Mouse (Mus musculus) kidney, adult 18-20 months (tissue): ENCODE measurements around the gene BC005537.
A peak's percentile ranks its signal among the peaks of the same experiment; 100 is the strongest.
"Not testable (repeated sequence)": the region's sequence is repeated elsewhere in the genome, so short reads cannot be mapped to it uniquely, and the experiment has no call there.

Experiments
- DNase-seq: peaks from one replicate; pipeline ENCODE4 v3.0.0; 2021

The BC005537 gene

DNA sequence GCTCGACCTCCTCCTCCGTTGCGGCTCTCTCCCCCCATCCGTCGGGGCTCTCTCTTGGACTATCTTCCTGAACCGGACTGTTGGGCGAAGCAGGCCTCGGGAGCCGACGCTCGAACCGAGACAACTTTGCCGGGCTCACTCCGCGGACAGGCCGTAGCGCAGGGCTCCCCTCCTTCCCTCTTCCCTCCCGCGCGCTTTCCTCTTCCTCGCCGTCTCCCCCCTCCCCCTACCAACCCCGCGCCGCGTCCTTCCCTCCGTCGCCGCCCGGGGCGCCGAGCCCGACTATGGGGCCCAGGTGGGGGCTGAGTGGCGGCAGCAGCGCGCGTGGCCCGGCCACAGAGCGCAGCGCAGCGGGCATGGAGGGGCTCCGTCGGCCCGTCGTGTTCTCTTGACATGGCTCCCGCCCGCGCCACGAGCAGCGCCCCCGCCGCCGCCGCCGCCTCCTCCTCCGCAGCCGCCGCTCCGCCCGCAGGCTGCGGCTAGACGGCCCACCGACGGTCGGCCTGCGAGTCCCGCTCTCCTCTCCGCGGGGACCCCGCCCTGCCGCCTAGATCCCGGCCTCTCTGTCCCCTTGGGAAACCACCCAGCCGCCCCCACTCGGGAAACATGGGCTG, at the start of gene BC005537:
Gene BC005537 (plus strand): TSS at position 350 of the 614 bp plus-strand sequence.
- DNase-seq: no peak

DNA sequence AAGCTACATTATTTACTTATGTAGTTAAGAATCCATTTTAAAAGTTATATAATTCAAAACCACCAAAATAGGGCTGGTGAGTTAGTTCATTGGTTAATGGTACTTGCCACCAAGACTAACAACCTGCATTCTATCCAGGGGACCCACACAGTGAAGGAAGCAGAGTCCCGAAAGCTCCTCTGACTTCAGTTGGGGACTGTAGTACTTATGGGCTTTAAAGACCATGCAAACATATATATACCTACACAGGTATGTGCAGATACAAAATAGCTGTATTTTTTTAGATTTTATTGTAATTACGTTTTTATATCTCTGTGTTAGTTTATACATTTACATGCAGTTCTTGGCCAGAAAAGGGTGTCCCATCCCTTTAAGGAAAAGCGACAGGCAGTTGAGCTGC, 44.7 kb upstream of the BC005537 start:
- no peak for DNase-seq

DNA sequence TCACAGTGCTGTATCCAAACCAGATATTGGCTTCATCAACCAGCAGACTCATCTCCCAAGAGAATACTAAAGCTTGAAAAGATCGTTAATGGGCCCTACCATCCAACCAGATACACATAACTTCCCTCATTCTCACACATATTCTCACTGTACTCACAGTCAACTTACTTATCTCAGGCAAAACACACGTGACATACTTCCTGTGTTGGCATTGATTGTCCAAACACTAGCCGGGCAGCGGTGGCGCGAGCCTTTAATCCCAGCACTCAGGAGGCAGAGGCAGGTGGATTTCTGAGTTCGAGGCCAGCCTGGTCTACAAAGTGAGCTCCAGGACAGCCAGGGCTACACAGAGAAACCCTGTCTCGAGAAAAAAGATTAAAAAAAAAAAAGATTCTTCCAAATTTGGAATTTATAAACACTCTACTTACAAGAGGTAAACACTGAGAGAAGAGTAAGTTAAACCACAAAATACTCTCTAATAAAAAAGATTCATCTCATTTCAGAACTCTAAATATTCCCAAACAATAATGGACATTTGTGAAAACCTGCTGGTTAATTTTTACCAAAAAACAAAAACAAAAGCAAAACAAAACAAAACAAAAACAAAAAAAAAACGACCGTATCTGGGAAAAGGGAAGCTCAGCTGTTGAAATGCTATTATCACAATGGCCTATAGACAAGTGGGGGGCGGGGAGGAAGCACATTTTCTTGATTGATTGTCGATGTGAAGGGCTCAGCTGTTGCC, 43.5 kb upstream of the BC005537 start:
- DNase-seq: no peak

DNA sequence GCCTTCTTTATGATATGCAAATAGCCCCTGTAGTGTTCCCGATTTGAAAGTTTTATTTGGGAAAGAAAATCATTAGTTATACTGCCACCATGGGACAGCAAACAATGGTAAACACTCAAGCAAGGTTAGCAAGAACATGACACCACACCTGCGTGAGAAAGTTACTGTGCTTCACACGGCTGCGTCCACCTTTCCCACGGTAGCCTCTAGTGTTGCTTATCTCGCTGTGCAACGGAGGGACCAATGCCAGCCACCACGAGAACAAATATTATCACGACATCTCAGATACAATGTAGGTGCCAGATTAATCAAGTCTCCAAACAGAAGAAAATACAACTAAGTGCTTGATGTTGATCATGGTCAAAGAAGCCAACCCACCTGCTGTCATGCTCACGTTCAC, 42.0 kb upstream of the BC005537 start:
- no peak for DNase-seq

DNA sequence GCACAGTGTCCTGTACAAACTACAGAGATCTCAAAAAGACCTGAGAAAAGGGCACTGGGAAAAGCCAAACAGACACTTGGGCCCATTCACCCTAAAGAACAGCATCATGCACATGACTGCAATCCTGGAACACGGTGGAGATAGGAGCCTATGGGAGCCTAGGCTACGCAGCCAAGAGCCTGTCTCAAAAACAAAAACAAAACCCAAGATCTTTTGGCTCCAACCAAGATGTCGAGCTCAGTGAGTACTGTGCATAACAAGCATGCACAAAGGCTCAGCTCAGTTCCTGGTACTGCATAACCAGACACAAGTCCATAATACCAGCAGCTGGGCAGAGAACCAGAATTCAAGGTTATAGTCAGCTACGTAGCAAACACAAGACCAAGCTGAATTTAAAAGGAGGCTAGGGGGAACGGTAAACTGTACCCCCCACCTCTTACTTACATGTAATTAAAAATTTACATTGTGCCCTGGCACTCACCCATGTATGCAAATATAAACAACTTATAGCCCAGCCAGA, 41.0 kb upstream of the BC005537 start:
- DNase-seq: no peak

DNA sequence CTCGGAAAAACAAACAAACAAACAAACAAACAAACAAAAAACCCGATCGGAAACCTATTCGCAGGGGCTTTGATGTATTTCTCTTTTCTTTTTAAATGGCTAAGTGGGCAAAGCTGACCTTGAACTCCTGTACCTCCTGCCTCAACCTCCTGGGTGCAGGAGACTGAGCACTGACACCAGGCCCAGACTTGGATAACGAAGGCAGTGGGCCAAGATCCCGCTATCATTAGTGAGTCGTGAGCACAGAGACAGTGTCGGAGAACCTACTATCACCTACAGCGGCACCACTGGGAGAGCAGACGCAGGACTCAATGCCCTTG, 40.4 kb upstream of the BC005537 start:
- DNase-seq: no peak

DNA sequence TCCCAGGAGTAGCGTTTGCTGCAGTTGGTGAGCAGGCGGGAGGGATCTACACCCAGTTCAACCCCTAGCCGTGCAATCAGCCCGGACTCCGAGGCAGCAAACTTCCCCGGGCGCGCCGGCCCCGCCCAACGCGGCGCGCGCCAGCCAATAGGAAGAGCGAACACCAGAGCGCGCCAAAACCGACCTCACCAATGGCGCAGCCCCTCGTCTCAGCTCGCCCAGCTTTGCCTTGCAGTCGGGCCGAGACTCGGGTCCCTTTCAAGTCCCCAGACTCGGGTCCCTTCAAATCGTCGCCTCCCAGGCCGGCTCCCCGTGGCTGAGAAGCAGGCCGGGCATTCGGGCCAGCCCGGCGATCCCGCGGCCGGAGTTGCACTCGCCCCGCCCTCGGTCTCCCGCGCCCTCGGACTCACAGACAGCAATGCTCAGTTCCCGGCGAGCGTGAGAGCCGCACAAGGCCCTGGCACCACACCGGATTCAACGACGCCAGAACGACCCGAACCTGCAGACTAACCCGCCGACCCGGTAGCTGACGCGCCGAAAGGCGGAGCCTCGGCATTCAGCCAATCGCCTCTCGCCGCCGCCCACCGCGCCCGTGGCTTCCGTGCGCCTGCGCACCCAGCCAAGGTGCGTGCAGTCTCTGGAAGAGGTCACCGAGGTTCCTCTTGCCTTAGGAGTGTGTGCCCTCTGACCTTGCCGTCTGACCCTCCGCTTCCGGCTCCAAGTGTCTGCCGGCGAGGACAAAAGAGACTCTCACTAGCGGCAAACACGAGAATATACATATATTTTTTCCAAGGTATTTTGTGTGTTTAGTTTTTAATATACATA, 39.8 kb upstream of the BC005537 start, which contains the start of gene Gmnn:
Gene Gmnn (minus strand): TSS at position 521 of the 825 bp plus-strand sequence.
- peak; percentile 90 for DNase-seq

DNA sequence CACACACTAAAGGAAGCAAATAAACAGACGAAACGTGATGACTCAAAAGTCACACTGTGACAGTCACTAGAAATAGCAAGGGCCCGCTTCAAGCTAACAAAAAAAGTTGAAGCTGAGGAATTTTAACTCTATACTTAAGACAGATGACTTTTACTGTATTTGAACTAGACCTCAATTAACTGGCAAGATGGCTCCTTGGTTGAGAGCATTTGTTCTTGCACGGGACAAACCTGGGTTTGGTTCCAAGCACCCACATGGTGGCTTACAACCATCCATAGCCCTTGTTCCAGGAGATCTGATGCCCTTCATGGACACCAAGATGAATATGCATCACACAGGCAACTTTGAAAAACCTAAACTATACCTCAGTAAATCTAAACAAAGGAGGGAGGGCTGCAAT, 39.2 kb upstream of the BC005537 start:
- DNase-seq: no peak

DNA sequence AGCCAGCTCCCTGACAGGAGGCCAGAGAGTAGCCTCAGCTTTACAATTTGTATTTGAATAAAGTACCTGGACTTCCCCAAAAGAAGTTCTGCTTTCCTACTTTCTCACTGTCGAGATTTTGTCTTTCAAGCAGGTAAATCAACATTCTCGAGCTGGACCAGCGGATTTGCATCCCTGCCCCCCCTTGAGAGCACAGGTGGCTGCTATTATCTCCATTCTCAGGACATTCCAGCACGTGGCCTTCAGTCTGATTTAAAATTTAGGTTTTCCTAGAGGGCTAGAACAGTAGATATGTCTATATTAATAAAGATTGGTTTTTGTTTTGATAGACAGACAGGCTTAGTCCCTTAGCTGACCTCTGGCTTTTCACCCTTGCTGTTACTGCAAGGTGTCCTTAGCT, 33.6 kb upstream of the BC005537 start:
- DNase-seq: not testable (repeated sequence)

DNA sequence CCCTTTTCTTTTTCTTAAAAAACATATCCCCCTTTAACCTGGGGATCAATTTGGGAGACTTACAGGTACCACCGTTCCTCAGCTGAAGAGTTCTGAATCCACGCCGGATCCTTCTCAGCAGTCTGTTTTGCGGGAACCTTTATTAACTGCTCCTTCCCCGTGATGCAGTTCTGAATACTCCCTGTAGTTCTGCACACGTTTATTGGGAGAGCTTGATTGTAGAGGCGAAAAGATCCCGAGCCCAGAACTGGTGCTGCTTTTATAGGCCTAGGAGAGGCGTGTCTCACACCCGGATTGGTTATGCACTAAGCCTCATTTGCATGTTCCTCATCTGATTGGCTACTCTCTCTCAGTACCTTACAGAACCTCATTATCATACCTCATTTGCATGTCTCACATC, 30.0 kb upstream of the BC005537 start:
- not testable (repeated sequence) for DNase-seq

DNA sequence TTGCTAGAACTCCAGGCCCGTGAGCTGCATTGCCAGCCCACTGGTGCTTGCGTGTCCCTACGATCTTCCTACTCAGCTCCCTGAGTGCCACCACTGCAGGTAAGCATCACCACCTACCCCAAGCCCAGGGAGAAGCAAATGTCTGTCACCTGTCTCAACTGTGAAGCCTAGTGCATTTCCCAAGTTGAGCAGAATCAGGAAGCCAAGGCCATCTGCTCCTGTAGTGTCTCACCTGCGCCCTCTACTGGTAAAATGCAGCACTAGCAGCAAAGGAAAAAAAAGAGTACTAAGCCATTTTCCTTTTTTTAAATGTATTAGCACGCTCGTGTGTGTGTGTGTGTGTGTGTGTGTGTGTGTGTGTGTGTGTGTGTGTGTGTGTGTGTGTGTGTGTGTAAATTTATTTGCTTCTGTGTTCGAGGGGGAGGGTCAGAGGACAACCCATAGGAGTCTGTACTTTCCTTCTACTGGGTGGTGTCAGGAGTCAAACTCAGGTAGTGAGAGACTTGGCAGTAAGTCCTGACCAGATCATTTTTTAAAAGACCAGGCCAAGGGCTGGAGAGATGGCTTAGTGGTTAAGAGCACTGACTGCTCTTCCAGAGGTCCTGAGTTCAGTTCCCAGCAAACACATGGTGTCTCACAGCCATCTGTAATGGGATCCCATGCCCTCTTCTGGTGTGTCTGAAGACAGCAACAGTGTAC, 25.2 kb upstream of the BC005537 start:
- peak; percentile 51 for DNase-seq

DNA sequence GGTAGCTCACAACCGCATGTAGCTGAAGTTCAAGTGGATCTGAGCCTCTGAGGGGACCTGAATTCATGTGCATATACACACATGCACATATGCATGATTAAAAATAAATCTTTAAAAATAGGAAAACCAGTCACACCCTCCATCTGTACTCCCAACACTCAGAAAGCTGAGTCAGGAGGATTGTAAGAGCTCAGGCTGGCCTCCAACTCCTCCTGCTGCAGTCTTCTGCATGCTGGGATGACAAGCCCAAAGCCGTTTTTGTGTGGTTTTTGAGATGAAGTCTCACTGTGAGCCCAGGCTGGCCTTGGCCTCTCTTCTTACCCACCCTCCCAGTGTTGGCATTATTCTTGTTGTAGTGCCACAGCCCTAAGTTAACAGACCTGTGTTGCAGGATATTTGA, 23.4 kb upstream of the BC005537 start:
- DNase-seq: no peak

DNA sequence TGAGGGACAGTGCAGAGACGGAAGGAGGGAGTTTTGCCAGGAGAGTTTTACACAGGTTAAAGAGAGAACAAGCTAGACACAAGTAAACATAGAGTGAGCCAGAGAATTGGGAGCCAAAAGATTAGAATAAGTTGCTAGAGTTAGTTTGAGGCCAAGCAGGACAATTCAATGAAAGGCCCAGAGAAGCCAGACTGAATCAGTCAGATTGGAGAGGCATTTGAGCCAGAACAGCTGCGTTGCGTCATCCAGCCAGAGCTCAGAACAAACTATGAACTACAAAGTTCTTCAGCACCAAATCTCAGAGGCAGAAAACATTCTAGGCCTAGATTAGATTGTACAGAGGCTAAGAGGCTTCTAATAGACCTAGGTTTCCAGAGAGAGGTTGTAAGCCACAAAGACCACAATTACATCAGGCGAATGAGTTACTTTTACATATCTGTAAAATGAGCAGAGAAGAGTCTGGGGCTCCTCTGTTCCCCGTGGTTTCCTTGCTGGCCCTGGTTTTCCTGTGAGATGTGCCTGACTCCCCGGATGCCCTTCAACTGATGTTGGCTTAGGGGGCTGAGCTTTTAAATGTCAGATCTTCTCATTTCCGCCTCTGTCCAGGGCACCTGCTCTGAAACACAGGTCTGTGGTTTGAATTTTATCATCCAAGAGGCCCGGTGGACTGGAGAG, 22.6 kb upstream of the BC005537 start:
- DNase-seq: no peak

DNA sequence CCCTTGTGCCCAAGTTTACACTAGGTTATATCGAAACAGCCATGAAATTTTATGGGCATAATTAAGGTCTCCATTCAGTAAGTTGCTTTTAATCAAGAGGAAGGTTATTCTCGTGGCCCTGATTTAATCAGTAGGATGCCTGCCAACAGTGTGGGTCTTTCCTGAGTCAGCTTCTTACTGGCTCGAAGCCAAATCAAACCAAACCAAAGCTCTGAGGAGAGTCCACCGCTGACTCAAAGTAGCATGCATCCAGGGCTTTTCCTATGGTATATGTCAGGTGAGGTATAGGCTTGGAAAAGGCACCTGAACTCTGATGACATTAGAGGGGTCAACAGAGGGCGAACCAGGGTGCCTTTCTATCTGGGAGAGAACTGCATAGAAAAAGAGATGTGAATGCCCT, 19.5 kb upstream of the BC005537 start:
- DNase-seq: no peak

DNA sequence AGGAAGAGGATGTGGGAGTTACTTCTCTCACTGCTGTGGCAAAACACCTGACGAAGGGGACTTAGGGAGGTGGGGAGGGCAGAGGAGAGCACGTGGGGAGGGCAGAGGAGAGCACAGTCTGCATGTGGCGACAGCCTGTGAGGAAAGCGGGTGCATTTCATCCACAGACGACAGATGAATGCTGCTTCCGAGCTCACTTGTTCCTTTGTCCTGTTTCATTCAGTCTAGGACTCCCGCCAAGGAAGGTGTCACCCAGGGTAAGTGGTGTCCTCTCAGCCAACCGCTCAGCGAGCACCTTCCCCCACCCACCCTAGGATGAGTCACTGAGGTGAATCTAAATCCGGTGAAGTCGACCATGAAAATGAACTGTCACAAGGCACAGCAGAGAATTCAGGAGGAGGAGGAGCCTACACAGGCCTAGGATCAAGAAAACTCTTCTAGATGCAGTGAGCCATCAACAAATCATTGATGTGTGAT, 15.4 kb upstream of the BC005537 start:
- DNase-seq: peak; percentile 39

DNA sequence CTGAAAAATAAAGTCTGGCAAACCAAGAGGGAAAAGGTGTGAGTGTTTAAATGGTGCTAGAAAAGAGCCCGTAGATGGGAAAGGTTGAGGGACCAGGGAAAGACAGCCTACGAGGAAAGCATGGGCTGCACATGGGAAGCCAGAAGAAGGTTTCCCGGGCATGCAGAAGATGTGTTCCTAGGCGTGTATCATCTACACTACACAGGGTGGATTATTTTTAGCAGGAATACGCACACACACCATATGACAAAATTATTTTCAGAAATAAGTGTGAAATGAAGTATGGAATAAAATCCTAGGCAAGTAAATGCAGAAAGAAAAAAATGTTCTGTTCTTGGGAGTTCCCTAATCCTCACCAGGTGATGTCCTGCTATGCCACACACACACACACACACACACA, 14.0 kb upstream of the BC005537 start:
- DNase-seq: no peak

DNA sequence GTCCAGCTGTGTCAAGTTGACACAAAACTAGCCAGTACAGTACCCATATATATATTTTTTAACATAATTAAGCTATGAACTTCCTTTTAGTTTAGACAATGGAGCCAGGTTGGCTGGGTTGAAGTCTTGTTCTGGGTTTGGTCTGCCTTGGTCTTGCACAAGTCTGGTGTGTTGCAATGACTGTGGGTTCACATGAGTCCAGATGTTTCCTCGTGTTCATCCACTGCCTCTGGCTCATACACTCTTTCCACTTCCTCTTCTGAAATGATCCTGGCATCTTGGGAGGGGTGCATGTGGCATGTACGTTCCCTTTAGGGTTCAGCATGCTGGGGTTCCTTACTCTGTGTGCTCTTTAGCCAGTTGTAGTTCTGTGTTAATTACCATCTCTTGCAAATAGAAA, 10.1 kb upstream of the BC005537 start:
- DNase-seq: no peak

DNA sequence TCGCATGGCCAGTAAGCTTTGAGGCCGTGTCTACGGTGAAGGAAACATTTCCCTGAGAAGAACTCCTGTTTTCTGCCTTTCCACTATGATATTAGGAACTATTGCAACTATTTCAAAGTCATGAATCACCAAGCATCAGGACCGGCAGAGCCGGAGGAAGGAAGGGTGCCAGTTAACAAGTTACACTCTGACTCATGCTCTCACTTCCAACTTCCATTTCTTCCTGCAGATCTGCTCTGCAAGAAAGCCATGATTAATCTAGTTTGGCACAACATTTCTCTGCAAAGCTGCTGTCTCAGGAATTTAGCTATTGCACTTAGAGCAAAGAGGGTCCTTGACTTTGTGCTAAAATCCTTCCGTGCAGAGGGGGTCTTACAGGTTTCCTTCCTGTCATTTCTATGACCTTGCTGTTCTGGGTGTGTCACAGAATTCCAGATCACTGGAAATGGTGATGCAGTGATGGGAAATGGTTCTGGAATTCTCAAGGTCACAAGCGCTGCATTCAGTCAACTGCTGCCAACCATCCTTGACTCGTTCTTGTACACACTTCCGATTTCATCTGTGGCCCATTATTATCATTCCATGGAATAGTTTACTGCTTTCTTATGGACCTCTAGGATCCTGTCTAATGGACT, 8.9 kb upstream of the BC005537 start:
- DNase-seq: no peak

DNA sequence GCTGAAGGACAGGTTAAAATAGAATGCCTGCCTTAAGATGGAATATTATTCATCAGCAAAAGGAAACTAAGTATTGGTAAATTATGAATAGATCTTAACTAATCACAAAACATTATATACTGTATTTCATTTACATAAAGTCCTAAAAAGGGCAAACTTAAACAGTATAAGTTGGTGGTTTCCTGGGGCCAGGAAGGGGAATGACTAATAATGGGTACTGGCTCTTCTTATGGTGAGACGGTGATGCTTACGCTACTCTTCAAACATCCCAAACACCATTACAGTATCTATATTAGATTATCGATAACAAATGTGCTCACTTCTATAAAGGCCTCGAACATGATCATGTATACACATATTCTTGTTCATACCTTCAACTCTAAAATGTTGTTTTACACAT, 2.8 kb upstream of the BC005537 start:
- no peak for DNase-seq

DNA sequence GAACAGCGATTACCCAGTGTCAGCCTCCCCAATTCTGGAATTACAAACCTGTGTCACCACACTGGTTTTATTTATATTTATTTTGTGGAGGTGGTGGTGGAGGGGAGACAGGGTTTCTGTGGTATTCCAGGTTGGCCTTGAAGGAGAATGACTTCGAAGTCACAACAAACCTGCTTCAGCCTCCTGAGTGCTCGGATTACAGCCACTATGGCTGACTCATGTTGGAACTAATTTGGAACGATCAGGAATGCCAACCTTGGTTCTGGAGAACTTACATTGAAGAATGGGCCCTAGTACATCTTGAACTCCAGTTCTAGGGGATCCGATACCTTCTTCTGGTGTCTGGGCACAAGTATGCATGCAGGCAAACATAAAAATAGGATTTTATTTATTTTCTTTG, 2.1 kb upstream of the BC005537 start:
- DNase-seq: no peak

DNA sequence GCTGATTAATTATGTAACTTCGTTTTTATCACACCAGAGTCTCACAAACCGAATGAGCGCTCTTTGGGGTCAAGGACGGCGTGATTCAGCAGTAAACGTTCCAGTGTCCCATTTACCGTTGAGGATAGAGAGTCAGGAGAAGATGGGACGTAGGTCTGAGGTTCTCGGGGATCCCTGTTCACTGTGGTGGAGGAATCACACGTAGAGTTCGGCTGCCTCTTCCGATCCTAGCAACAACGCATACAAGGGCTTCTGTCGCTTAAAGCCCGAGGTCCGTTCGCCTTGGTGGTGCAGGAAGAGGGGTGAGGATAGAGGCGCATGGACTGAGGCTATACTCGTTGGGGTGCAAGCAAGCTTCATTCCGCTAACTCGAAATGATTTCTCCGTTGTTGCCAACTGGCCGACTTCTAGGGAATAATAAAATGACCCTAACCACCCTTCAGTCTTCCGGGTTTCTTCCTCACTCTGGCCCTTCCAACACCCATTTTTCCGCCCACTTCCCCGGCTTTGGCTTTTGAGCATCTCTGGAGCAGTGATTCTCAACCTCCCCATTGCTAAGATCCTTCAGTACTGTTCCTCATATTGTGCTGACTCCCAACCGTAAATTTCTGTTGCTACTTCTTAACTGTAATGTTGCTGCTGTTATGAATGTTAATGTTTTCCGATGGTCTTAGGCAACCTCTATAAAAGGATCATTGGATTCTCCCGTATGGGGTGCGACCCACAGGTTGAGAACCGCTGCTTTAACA, 1.4 kb upstream of the BC005537 start:
- peak; percentile 71 for DNase-seq
